Mouse (Mus musculus) cortical plate, adult 2 months (tissue): ENCODE results near the gene Cfap73.

Experiments
- CTCF ChIP-seq: fragments of 200-500 bp; IDR thresholded peaks from 2 replicates; pipeline ENCODE4 v1.5.1; 2011; ENCODE audit warnings: mild to moderate bottlenecking, control low read depth, low read length; ENCODE audit not compliant: insufficient read depth; ENCODE audit errors: extremely low read depth
- POLR2A ChIP-seq: fragments of 200-500 bp; IDR thresholded peaks from 2 replicates; pipeline ENCODE4 v1.6.1; 2011; ENCODE audit warnings: mild to moderate bottlenecking, low read length, control low read depth; ENCODE audit not compliant: insufficient read depth; ENCODE audit errors: extremely low read depth

DNA sequence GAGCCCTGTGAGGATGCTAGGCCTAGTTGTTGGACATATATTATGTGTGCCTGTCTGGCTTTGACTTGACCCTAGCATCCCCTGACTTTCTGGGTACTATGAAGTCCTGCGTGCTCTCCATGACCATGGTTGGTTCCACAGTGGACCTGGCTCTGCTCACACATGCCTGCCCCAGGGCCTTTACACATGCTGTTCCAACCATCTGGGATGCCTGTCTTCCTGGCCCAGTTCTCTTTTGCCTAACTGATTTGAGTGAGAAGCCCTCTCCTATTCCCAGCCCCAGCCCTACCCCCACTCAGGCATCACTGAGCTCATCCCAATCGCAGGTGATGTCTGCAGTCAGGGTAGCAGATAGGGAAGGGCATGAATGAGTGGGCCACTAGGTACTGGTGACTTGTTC lies 19.8 kb upstream of the Cfap73 start:
- TF ChIP-seq POLR2A (no peak), CTCF (no peak)
